Mouse (Mus musculus) embryonic facial prominence, embryonic 14.5 days (tissue): ENCODE measurements around the gene Nfatc2. TPM values are rescaled to one million over a fixed set of nuclear protein-coding genes. Genes with fewer than 3 reads are reported as not detected.

Source experiments
- ATAC-seq: fragments of 200-750 bp; cut with Nextera tagmentation; 2 replicates; pipeline ENCODE4 v1.8.0; 2017; ENCODE audit warnings: low read depth, moderate number of reproducible peaks, moderate TSS enrichment
- DNase-seq: peaks from one replicate; pipeline ENCODE4 v3.0.0-alpha.2; 2015; ENCODE audit warnings: low spot score
- H3K27ac ChIP-seq: fragments of 300-500 bp; sonication (generic); replicated peaks from 2 replicates; pipeline ENCODE4 v1.5.1; 2014; ENCODE audit warnings: low read depth, mild to moderate bottlenecking, low read length, moderate library complexity
- H3K27me3 ChIP-seq: fragments of 300-500 bp; sonication (generic); replicated peaks from 2 replicates; pipeline ENCODE4 v1.6.1; 2014; ENCODE audit warnings: low read length; ENCODE audit not compliant: control insufficient read depth, insufficient read depth
- H3K36me3 ChIP-seq: fragments of 300-500 bp; sonication (generic); 2 replicates; pipeline ENCODE4 v1.6.1; 2014; ENCODE audit warnings: low read length, mixed read lengths; ENCODE audit not compliant: control insufficient read depth, insufficient read depth
- H3K4me1 ChIP-seq: fragments of 300-500 bp; sonication (generic); 2 replicates; pipeline ENCODE4 v1.6.1; 2014; ENCODE audit warnings: antibody characterized with exemption, low read length; ENCODE audit not compliant: control insufficient read depth, insufficient read depth
- H3K4me2 ChIP-seq: fragments of 300-500 bp; sonication (generic); 2 replicates; pipeline ENCODE4 v1.6.1; 2014; ENCODE audit warnings: low read depth, mild to moderate bottlenecking, low read length, moderate library complexity, mixed read lengths
- H3K4me3 ChIP-seq: fragments of 300-500 bp; sonication (generic); 2 replicates; pipeline ENCODE4 v1.5.1; 2014; ENCODE audit warnings: low read depth, mild to moderate bottlenecking, low read length
- H3K9ac ChIP-seq: fragments of 300-500 bp; sonication (generic); 2 replicates; pipeline ENCODE4 v1.6.1; 2014; ENCODE audit warnings: low read depth, mild to moderate bottlenecking, low read length, moderate library complexity, mixed read lengths
- H3K9me3 ChIP-seq: fragments of 300-500 bp; sonication (generic); 2 replicates; pipeline ENCODE4 v1.6.1; 2016; ENCODE audit warnings: low read length; ENCODE audit not compliant: control insufficient read depth
- WGBS: fragments of 180-500 bp; shearing (Covaris S2); extraction: QIAGEN DNeasy Blood & Tissue Kit; methylation state at CpG from one replicate; pipeline ENCODE4 v1.1.7; 2014; 5-methylcytosine and 5-hydroxymethylcytosine counted together
- polyA plus RNA-seq: library from polyadenylated mRNA; unstranded; fragments of >200 nt; fragmentation: Nextera tagmentation; extraction: Ambion mirVana; gene quantifications from 2 replicates; pipeline ENCODE4 v1.2.1, GENCODE M21; 2014

The Nfatc2 gene
- polyA plus RNA-seq, 1 experiment from 2014 or later: 5.8 TPM

- peak; percentile 31; the same call in 1 of the 2 replicates for ATAC-seq
- no peak overlapping the region for H3K9ac ChIP-seq
- H3K27ac ChIP-seq: no peak overlapping the region; the same call in 1 of the 2 replicates
- no peak overlapping the region for H3K4me2 ChIP-seq
- H3K4me1 ChIP-seq: peaks cover 26% of the 10 kb centered on the region
- H3K27me3 ChIP-seq: no peaks in the 10 kb centered on the region
- H3K36me3 ChIP-seq: no peaks in the 10 kb centered on the region
- H3K4me3 ChIP-seq: no peak overlapping the region
- WGBS: 77% methylated on average over 18 of the region's 18 CpGs
- no peaks in the 10 kb centered on the region for H3K9me3 ChIP-seq
- peak; percentile 35 for DNase-seq
Observed at GRCm38 (mm10) chr2:168614170-168614872, 12.9 kb upstream of the Nfatc2 start.

GRCm38 (mm10) chr2:168613092-168613880 lies 11.8 kb upstream of the Nfatc2 start:
- no peak overlapping the region for H3K4me2 ChIP-seq
- no peaks in the 10 kb centered on the region for H3K27me3 ChIP-seq
- H3K27ac ChIP-seq: no peak overlapping the region
- H3K36me3 ChIP-seq: no peaks in the 10 kb centered on the region
- H3K4me3 ChIP-seq: no peak overlapping the region
- H3K9ac ChIP-seq: no peak overlapping the region
- 35% methylated on average over 13 of the region's 13 CpGs for WGBS
- H3K9me3 ChIP-seq: no peaks in the 10 kb centered on the region
- H3K4me1 ChIP-seq: peaks cover 33% of the 10 kb centered on the region
- DNase-seq (peak; percentile 89), ATAC-seq (peak; percentile 71; the same call in 1 of the 2 replicates)

DNA sequence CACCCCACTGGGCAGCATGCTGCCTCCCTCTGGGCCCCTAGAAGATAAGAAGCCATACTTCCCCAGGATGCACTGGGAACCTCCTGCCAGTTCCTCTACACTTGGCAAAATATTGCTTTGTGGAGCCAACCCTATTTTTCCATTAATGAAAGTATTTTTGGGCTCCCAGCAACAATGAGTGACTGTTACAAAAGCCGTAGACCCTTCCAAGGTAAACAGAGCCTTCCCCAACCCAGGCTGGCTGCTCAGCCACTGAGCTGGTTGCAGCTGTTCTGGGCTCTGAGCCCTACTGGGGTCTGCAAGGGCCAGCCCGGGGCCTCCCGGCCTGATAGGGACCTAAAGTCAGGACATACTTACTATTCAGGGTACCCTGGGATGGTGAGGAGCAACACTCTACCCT lies 9.5 kb upstream of the Nfatc2 start:
- Histone ChIP-seq H3K9ac (no peak overlapping the region), H3K27me3 (no peaks in the 10 kb centered on the region), H3K4me2 (no peak overlapping the region), H3K4me1 (peaks cover 18% of the 10 kb centered on the region), H3K4me3 (no peak overlapping the region), H3K36me3 (no peaks in the 10 kb centered on the region), H3K9me3 (no peaks in the 10 kb centered on the region), H3K27ac (no peak overlapping the region)
- ATAC-seq (no peak; the same call in 1 of the 2 replicates), DNase-seq (peak; percentile 35)
- 69% methylated on average over 3 of the region's 3 CpGs for WGBS

- H3K27me3 ChIP-seq: no peaks in the 10 kb centered on the region
- WGBS: 64% methylated on average over 6 of the region's 6 CpGs
- H3K4me3 ChIP-seq: no peak overlapping the region
- H3K4me1 ChIP-seq: peaks cover 22% of the 10 kb centered on the region
- no peak overlapping the region for H3K4me2 ChIP-seq
- no peak overlapping the region for H3K9ac ChIP-seq
- no peaks in the 10 kb centered on the region for H3K9me3 ChIP-seq
- ATAC-seq: no peak
- no peaks in the 10 kb centered on the region for H3K36me3 ChIP-seq
- H3K27ac ChIP-seq: no peak overlapping the region
- DNase-seq: no peak
Observed at GRCm38 (mm10) chr2:168609653-168610248, 8.3 kb upstream of the Nfatc2 start.

DNA sequence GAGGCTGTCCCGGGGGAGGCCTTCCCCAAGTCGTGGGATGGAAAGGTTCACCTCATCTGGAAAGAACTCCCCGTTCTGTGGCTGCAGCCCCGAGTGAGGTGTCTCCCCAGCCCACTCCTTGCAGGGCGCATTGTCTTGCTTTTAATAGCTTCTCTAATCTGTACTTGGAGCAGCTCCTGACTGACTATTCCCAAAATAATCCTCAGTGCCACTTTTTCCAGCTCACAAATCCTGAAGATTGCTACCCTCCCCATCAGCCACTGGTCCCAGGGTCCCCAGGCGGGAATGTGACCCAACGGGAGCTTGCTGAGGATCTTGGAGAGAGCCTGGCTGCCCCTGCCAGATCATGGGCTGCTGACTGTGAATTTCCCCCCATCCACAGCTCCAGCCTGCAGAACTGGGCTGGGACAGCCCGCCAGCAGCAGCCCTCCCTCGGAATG lies 6.7 kb upstream of the Nfatc2 start:
- Histone ChIP-seq H3K9ac (peak overlapping the region; percentile 48; the same call in 1 of the 2 replicates), H3K27ac (no peak overlapping the region; the same call in 1 of the 2 replicates)

DNA sequence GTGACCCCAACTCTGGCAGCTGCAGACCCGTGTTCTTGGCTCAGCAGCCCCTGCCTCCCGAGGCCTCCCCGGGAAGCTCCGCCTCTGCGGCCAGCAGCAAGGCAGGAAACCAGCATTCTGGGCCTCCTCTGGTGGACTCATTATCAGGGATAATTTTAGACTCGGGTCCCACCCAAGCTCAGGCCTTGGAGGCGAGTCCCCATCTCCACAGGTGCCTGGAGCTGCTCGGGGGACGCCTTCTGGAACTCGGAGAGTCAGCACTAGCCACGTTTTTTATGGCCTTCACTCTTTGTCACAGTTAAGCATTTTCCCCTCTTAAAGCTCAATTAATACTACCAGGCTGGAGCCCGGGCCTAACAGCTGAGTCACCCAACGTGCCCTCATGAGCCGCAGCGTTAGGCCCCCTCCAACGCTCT lies 3.2 kb upstream of the Nfatc2 start:
- no peak overlapping the region for H3K9ac ChIP-seq
- no peaks in the 10 kb centered on the region for H3K9me3 ChIP-seq
- peak overlapping the region; percentile 67 for H3K27ac ChIP-seq
- no peak overlapping the region for H3K4me2 ChIP-seq
- H3K36me3 ChIP-seq: no peaks in the 10 kb centered on the region
- peak; percentile 76 for DNase-seq
- peaks cover 29% of the 10 kb centered on the region; the same call in 1 of the 2 replicates for H3K27me3 ChIP-seq
- ATAC-seq: peak; percentile 8; the same call in 1 of the 2 replicates
- H3K4me3 ChIP-seq: no peak overlapping the region
- peaks cover 31% of the 10 kb centered on the region for H3K4me1 ChIP-seq
- 26% methylated on average over 16 of the region's 16 CpGs for WGBS

More for the DNA sequence above, 6.7 kb upstream of the Nfatc2 start:
- peaks cover 24% of the 10 kb centered on the region for H3K4me1 ChIP-seq
- DNase-seq: no peak
- H3K27me3 ChIP-seq: no peaks in the 10 kb centered on the region
- H3K36me3 ChIP-seq: no peaks in the 10 kb centered on the region
- no peak for ATAC-seq
- no peak overlapping the region for H3K4me2 ChIP-seq
- no peaks in the 10 kb centered on the region for H3K9me3 ChIP-seq
- no peak overlapping the region for H3K4me3 ChIP-seq
- WGBS: 55% methylated on average over 9 of the region's 9 CpGs

DNA sequence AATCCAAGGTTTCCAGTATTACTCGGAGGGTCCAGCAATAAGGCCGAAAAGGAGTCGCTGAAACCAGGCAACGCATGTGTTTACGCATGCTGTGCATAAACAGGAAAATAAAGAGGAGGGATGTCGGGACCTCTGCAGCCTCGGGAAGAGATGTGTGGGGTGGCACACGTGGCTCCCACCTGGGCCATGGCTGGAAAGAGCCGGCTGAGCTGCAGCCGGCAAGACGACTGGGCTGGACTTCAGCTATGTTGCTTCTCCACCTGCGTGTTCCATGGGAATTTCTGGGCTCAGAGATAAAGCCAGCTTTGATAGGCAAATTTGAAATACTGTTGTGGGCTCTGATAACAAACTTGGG lies 907 bp upstream of the Nfatc2 start:
- peak overlapping the region; percentile 80 for H3K4me2 ChIP-seq
- H3K27ac ChIP-seq: peak overlapping the region; percentile 86; the same call in 1 of the 2 replicates
- peaks cover 20% of the 10 kb centered on the region for H3K4me1 ChIP-seq
- peaks cover 37% of the 10 kb centered on the region; the same call in 1 of the 2 replicates for H3K27me3 ChIP-seq
- WGBS: 19% methylated on average over 12 of the region's 12 CpGs
- H3K36me3 ChIP-seq: no peaks in the 10 kb centered on the region
- peak overlapping the region; percentile 70; the same call in 1 of the 2 replicates for H3K9ac ChIP-seq
- DNase-seq (no peak), ATAC-seq (no peak)
- H3K9me3 ChIP-seq: no peaks in the 10 kb centered on the region
- H3K4me3 ChIP-seq: peak overlapping the region; percentile 50

DNA sequence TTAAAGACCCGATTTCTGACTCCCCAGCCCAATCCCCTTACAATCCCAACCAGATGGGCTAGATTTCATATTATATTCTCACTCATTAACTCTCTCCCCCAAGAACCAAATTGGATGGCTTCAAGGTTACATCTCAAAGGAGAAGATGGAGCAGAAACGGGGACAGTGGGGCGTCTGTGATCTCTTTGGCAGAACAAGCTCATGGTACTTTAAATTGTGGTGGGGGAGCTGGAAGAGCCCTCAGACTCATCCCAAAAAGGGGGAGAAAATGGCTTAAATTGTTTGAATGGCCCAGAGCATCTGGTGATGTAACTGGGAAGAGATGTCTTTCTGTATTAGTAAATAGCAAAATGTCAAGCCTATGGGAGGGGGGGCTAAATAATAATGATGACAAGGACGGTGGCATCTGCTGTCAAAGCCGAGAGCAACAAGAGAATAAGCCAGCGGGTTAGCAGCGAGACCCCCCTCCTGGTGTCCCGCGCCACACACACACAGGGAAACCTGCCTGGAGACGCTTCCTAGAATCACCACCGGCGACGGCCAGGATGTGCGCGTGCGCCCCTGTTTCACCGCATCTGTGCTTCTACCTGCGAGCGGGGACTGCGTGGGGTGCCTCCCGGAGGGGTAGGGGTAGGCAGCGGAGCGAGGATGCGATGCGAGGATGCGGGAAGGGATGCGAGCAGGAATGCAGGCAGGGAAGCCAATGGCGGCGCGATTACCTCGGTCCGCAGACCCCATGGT lies 537 bp downstream of the Nfatc2 start:
- H3K36me3 ChIP-seq: no peaks in the 10 kb centered on the region
- peak overlapping the region; percentile 80 for H3K4me2 ChIP-seq
- H3K9ac ChIP-seq: peak overlapping the region; percentile 70
- DNase-seq (no peak), ATAC-seq (peak; percentile 31; the same call in 1 of the 2 replicates)
- peak overlapping the region; percentile 86 for H3K27ac ChIP-seq
- H3K4me1 ChIP-seq: peaks cover 20% of the 10 kb centered on the region
- no peaks in the 10 kb centered on the region for H3K9me3 ChIP-seq
- H3K27me3 ChIP-seq: peaks cover 37% of the 10 kb centered on the region; the same call in 1 of the 2 replicates
- 2% methylated on average over 30 of the region's 32 CpGs for WGBS
- H3K4me3 ChIP-seq: peak overlapping the region; percentile 50
